Mouse (Mus musculus) liver, embryonic 14.5 days (tissue): Measurements from ENCODE around the gene Dock2.

Experiments used
- CTCF ChIP-seq: IDR thresholded peaks from 2 replicates; pipeline ENCODE4 v1.5.1; 2016; ENCODE audit warnings: antibody characterized with exemption, low read depth, control low read depth
- EP300 ChIP-seq: IDR thresholded peaks from 2 replicates; pipeline ENCODE4 v1.6.1; 2016; ENCODE audit warnings: antibody characterized with exemption, low read depth

- TF ChIP-seq CTCF, result no peak
- no peak for TF ChIP-seq EP300
These were observed 6.2 kb downstream of the Dock2 start for GRCm38 (mm10) chr11:34777529-34777928.
